Mouse (Mus musculus): ENCODE measurements around the gene Akr7a5.

Akr7a5 gene

GRCm38 (mm10) chr4:139301780-139302179 lies 8.8 kb upstream of the Akr7a5 start:
- peak; percentile 21 for DNase-seq

GRCm38 (mm10) chr4:139302241-139302640 lies 8.3 kb upstream of the Akr7a5 start:
- DNase-seq: peak; percentile 21

GRCm38 (mm10) chr4:139305521-139305920 lies 5.0 kb upstream of the Akr7a5 start:
- DNase-seq: peak; percentile 15

GRCm38 (mm10) chr4:139307916-139308315 lies 2.6 kb upstream of the Akr7a5 start:
- peak; percentile 15 for DNase-seq

GRCm38 (mm10) chr4:139309651-139310050 lies 893 bp upstream of the Akr7a5 start:
- DNase-seq: no peak

- peak; percentile 33 for DNase-seq
These were observed 556 bp downstream of the Akr7a5 start for GRCm38 (mm10) chr4:139310899-139311701.

GRCm38 (mm10) chr4:139311707-139312106 lies 1.2 kb downstream of the Akr7a5 start:
- DNase-seq: no peak

GRCm38 (mm10) chr4:139312632-139313031 lies 2.1 kb downstream of the Akr7a5 start:
- no peak for DNase-seq

GRCm38 (mm10) chr4:139318449-139318848 lies 7.9 kb downstream of the Akr7a5 start:
- DNase-seq: no peak

- no peak for DNase-seq
These were observed 9.2 kb downstream of the Akr7a5 start for GRCm38 (mm10) chr4:139319740-139320139.

- DNase-seq: no peak
These were observed 20.1 kb downstream of the Akr7a5 start for GRCm38 (mm10) chr4:139330605-139331004.

GRCm38 (mm10) chr4:139334631-139335295 lies 24.2 kb downstream of the Akr7a5 start:
- DNase-seq: no peak

- DNase-seq: no peak
These were observed 25.0 kb downstream of the Akr7a5 start for GRCm38 (mm10) chr4:139335507-139335906.

GRCm38 (mm10) chr4:139336822-139337483 lies 26.4 kb downstream of the Akr7a5 start:
- no peak for DNase-seq

- no peak for DNase-seq
These were observed 27.6 kb downstream of the Akr7a5 start for GRCm38 (mm10) chr4:139338145-139338544.

GRCm38 (mm10) chr4:139340835-139341234 lies 30.3 kb downstream of the Akr7a5 start:
- no peak for DNase-seq

- no peak for DNase-seq
These were observed 31.2 kb downstream of the Akr7a5 start for GRCm38 (mm10) chr4:139341556-139342233.

GRCm38 (mm10) chr4:139343718-139344117 lies 33.2 kb downstream of the Akr7a5 start:
- no peak for DNase-seq

- DNase-seq: no peak
These were observed 35.0 kb downstream of the Akr7a5 start for GRCm38 (mm10) chr4:139345416-139346019.

- peak; percentile 79 for DNase-seq
These were observed 41.6 kb downstream of the Akr7a5 start, which contains the start of the genes Mrto4, Emc1 and Ubr4 for GRCm38 (mm10) chr4:139351931-139352711. Gene Mrto4 (minus strand): TSS chr4:139352576. Gene Emc1 (plus strand): TSS chr4:139352587. Gene Ubr4 (plus strand): TSS chr4:139352609.

- no peak for DNase-seq
These were observed 42.3 kb downstream of the Akr7a5 start for GRCm38 (mm10) chr4:139352832-139353231.

GRCm38 (mm10) chr4:139357211-139357610 lies 46.7 kb downstream of the Akr7a5 start:
- DNase-seq: no peak

Measured in cerebellum, adult 11-12 months (tissue).